Mouse (Mus musculus) heart, postnatal 36 days (tissue): ENCODE data around the gene Nrbf2. TPM values are rescaled to one million over a fixed set of nuclear protein-coding genes. Genes with fewer than 3 reads are reported as not detected.

Source experiments
- DNase-seq, 2 experiments: peaks; one replicate each; pipeline ENCODE4 v3.0.0; 2021 to 2022
- intact Hi-C: fragments of 180-260 bp; cut with DNase I; formaldehyde crosslinking; loops from one replicate; pipeline ENCODE4 v1.15.1; 2025
- total RNA-seq, 2 experiments: library from RNA; stranded (reverse); gene quantifications; 2 replicates each; pipeline ENCODE4 v1.2.3; 2021

Gene Nrbf2
- total RNA-seq, 2 experiments from 2014 or later: 8.4 to 10.0 TPM

DNA sequence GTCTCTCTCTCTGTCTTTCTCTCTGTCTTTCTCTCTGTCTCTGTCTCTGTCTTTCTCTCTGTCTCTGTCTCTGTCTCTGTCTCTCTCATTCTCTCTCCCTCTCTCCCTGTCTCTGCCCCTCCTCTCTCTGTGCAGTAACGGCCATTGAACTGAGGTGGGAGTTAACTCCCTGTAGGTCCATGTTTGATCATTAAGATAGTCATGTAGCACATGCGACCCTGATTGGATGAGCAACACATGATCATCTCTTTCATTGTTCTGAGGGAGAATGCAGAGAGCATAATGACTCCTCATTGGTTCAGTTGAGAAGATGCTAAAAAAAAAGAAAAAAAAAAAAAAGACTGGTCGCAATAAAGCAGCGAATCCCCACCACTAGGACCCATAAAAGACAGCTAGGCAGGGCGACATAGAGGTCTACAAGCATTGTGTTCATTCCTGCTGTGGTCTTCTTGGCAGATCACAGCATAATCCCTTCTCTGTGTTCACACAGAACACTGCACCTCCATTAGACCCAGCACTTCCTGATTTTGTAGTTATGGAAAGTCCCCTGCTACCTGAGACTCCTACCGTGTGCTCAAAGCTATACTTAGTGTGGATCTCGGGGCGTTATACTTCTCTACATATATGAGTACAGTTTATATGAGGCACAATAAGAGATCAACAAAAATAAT, 11.5 kb upstream of the Nrbf2 start:
- DNase-seq: no peak
- intact Hi-C loops: no loop called here

DNA sequence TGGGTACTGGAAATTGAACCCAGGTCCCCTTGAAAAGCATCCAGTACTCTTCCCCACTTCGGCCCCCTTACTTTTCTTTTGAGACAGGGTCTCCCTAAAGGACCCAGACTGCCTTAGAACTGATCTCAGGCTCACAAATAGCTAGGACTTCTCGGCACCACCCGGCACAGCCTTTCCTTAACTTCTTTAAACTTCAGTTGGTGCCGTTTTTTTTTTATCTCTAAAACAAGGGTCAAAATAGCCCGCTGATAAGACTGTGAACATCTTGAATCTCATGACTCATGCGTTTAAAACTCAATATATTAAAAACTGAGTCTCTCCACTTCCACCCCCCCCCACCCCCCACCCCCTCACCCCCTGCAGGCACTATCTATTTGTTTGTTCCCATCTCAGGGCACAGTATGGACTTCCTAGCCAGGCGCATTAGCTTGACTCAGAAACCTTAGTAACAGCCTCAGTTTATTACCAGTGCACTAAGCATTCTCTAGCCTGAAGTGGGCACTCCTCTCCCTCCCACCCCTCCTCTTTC, 10.9 kb upstream of the Nrbf2 start:
- DNase-seq: no peak

DNA sequence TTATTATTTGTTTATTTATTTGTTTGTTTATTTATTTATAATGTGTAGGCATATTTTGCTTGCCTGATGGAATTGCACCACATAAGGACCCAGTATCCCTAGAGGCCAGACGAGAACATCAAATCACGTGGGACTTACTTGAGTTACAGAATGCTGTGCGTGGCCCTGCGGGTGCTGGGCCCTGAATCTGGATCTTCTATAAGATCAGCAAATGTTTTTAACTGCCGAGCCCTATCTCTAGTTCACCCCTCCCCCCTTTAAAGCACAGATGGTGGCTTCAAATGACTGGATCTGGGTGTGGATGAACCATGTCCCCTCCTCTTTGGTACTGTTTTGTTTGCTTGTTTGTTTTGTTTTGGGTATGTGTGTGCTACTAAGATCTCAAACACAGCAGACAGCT, 10.2 kb upstream of the Nrbf2 start:
- intact Hi-C loops: no loop called here
- DNase-seq: no peak

More for the DNA sequence above, 10.9 kb upstream of the Nrbf2 start:
- intact Hi-C loops: no loop called here

DNA sequence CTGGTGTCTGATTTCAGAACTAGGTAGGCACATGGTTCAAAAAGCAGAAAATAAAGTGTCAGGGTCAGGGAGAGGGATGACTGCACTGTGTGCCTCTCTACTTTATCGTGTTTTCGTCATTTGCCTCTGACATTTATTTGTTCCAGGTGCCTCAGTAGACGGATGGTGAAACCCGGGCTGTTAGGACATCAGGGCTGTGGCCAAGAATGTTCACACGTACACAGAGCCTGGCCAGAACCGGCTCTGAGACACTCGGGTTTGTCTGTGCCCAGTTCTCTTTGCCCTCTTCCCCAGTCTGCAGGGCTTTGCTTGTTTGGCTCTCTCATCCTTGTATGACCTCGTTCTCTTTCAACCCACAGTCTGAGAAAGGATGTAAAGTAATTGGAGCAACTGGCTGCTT, 6.0 kb upstream of the Nrbf2 start:
- no peak for DNase-seq
- intact Hi-C loops: loop anchor here (2.0 kb wide), 1 partner anchor 20 kb away; no protein-coding TSS in a partner anchor

DNA sequence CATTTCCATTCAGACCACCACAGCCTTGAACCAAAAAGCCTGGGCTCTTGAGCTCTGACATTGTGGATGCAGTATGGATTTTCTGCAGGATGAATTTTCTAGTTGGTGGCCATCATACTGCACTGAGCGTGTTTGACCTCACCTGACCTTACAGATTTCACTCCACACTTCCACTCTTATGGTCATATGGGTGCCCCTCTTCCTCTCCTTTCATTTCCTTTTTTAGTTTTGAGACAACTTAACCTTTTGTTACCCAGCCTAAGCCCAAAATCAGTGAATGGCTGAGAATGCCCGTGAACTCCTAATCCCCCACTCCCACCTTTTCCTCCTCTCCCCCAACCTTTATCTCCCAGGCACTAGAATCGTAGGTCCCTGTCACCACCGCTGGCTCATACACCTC, 5.5 kb upstream of the Nrbf2 start:
- no peak for DNase-seq
- intact Hi-C loops: loop anchor here (2.0 kb wide), 1 partner anchor 20 kb away; no protein-coding TSS in a partner anchor

DNA sequence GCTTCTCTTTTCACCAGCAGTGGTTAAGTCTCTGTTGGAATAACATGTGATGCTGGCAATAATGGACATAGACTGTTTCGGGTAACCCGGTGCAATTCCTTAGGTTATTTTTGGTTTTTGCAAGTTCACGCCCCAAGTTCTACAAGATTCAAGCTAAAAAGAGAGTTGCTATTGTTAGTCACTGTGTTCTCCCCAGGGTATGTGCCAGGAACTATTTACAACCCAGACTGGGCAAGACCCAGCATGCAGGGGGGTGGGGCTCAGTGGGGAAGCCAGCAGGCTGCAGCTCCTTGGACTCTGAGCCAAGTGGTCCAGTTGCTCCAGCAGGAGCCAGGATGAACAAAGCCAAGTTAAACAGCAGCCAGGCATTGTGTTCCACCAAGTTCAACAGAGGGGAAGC, 2.8 kb upstream of the Nrbf2 start:
- peak; percentile 82 to 85 for DNase-seq
- intact Hi-C loops: loop anchor here (5.0 kb wide), 1 partner anchor 101 kb away; no protein-coding TSS in a partner anchor

DNA sequence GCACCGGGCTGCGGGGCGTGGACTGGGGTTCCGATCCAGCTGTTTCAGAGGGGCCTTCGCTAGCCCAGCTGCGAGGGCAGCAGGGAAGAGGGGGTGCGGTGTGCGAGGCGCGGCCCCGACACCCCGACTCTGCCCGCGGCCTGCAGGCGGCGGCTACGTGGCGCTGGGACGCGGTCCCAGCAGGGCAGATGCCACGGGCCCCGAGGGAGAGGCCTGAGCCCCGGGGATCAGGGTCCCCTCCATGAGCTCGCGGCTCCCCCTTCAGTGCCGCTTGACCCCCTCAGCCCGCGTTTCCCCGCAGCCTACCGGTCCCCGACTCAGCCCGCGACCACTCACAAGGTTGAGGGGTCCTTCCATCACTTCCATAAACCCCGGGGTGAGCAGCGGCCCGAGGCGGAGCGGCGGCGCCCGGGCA, 337 bp downstream of the Nrbf2 start:
- DNase-seq: no peak
- intact Hi-C loops: loop anchor here (5.0 kb wide), 2 partner anchors 97 to 282 kb away; no protein-coding TSS in a partner anchor

DNA sequence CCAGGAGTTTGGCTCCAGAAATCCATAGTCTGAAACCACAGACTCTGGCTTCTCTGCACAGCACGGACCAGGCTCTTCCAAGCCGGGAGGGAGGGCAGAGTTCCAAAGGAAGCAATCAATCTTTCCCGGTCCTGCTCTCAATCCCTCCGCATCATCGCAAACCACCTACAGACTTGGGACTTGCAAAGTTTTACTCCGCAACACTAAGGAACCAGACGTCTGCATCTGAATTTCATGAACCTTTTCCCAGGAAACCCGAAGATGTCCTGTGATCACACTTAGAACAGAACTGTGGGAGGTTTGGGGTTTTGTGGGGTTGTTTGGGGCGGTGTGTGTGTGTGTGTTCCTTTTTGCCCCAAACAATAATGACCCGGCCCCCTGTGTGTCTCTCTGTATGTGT, 794 bp downstream of the Nrbf2 start:
- DNase-seq: no peak
- intact Hi-C loops: loop anchor here (5.0 kb wide), 1 partner anchor 282 kb away; no protein-coding TSS in a partner anchor

DNA sequence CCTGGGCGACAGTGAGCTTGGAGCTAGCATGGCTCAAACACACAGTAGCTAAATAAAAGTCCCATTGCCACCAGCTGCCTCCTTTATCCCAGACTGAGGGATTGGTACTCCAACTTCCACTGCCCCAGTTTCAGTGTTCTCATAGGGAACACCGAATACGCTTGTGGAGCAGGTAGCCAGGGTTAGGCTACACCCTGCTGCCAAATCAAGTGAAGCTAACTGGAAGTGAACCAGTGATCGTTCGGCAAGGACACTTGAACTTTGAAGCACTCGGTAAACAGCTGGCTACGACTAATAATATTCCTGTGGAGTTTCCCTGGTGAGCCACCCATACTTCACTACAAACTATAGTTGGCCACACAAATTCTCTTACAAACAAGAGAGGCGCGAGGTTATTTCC, 1.6 kb downstream of the Nrbf2 start:
- intact Hi-C loops: loop anchor here (5.0 kb wide), 1 partner anchor 281 kb away; no protein-coding TSS in a partner anchor
- DNase-seq: no peak

DNA sequence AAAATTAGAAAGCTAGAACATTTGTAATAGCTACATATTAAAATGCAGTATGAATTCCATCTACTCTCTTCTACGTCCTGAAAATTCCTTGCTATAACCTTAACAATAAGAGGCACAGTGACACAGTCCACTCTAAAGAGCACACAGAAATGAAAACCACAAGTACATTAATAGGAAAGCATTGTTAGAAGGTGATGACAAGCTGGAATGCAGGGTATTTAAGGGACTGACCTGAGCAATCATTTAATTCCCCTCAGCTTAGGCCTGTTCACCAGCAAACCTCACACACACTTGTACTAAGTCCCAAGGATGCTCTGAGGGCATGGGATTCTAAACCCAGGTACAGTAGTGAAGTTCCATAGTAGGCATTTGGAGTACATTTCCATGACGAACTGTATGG, 2.6 kb downstream of the Nrbf2 start:
- intact Hi-C loops: loop anchor here (5.0 kb wide), 1 partner anchor 280 kb away; no protein-coding TSS in a partner anchor

DNA sequence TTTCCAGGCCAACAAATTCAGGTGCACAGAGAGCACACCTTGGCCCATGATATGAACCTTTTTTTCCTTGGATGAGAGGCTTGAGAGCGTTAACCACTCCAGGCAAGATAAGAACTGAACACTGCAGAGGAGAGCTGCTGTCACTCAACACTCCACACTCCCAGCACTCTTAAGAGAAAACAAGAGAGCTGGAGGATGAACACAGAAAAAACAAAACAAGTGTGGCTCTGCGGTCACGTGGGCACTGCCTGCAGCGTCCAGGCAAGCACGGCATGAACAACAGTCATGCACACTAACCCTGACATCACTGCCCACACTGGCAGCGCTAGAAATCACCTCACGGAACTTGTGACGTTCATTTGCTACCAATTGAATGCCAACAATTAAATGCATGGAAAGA, 3.3 kb downstream of the Nrbf2 start:
- intact Hi-C loops: loop anchor here (5.0 kb wide), 1 partner anchor 280 kb away; no protein-coding TSS in a partner anchor
- DNase-seq: no peak

More for the DNA sequence above, 2.6 kb downstream of the Nrbf2 start:
- no peak for DNase-seq

DNA sequence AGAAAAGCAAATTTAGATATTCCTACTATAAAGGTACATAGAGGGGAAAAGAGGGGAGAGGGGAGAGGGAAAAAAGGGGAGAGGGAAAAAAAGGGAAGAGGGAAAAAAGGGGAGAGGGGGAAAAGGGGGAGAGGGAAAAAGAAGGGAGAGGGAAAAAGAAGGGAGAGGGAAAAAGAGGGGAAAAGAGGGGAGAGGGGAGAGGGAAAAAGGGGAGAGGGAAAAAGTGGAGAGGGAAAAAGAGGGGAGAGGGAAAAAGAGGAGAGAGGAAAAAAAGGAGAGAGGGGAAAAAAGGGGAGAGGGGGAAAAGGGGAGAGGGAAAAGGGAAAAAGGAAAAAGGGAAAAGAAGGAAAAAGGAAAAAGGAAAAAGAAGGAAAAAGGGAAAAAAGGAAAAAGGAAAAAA, 9.2 kb downstream of the Nrbf2 start:
- intact Hi-C loops: no loop called here
- no peak for DNase-seq

DNA sequence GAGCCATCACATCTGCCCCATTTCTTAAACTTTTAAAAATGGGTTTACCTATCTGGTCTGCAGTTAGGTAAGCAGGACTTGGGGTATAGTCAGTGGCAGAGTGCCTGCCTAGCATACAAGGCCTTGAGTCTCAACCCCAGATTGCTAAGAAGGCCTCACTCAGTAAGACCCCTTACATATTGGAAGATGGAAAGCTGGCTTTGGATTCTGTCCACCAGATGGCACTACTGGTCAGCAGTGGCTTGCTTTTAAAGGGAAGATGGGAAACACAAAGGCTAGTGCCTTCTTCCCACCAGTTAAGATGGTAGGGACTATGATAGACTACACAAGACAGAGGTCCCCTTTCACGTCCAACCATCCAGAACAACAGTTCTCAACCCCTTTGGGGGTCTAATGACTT, 20.3 kb downstream of the Nrbf2 start:
- intact Hi-C loops: loop anchor here (1.0 to 5.0 kb wide), 2 partner anchors 46 to 413 kb away; no protein-coding TSS in a partner anchor
- DNase-seq: peak; percentile 59 to 66

DNA sequence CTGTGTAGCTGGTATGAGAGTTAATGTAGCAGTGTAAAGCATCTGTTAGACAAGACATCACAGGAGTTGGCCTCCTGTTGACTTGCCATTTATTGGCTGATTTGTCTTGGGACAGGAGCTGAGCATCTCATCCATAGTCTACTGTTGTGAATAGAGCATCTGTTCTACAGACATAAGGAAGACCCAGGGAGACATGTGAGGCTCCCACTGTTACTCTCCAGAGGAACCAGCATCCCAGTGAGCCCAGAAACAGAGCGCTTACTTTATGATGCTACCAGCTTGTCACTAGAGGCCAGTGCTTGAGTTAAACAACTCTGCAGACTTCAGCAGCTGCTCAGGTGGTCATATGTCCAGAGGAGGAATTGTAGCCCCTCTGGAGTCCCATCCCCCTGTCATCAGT, 32.0 kb downstream of the Nrbf2 start:
- intact Hi-C loops: loop anchor here (10.0 kb wide), 1 partner anchor 348 kb away; no protein-coding TSS in a partner anchor
- no peak for DNase-seq

DNA sequence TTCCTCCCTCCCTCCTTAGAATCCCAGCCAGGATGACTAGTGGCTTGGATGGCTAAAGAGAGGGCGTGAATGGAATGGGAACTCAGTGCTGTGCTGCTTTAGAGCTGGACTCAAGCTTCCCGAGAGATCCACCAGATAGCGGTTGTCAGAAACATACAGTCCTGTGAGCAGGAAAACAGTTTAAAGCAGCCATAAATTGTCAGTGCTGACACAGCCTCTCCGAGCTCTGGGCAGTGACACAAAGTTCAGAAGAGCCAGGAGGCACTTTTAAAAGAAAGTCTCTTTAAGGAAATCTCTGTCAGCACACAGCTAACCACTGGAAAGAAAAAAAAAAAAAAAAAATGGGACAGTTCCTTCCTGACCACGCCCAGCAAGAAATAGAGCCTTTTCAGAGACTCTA, 32.8 kb downstream of the Nrbf2 start:
- DNase-seq: peak; percentile 18 to 21
- intact Hi-C loops: loop anchor here (10.0 kb wide), 1 partner anchor 348 kb away; no protein-coding TSS in a partner anchor

DNA sequence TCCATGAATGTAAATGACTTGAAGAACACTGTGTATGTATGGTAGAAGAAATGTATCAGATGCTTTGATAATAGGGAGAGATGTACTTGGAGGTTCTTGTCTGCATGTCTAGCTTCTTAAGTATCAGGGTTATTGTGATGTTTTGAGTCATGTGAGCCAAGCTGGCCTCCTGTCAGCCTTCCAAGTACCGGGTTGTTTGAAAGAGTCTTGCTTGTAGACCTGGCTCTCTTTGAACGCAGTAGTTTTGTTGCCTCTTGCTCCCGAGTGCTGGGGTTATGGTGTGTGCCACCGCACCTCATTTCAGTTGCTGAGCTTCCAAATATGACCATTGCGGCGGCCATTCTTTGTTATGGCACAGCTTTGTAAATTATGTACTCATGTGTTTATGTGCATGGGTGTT, 34.3 kb downstream of the Nrbf2 start:
- intact Hi-C loops: loop anchor here (10.0 kb wide), 1 partner anchor 346 kb away; no protein-coding TSS in a partner anchor
- DNase-seq: no peak

DNA sequence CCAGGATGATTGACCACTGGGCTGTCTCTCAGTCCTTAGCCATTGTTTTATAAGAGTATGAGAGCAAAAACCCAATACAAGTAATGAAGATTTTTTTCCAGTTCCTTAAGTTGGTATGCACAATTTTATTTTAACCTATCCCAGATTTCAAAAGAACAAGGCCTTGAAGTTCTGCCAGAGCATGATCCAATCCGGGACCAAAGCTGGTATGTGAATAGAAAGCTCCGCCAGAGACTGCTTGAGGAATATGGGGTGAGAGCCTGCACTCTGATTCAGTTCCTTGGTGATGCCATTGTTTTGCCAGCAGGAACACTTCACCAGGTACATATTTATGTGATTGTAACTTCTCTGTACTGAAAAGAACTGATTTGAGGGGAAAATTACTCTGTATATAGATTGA, 35.6 kb downstream of the Nrbf2 start:
- intact Hi-C loops: no loop called here
- DNase-seq: no peak

DNA sequence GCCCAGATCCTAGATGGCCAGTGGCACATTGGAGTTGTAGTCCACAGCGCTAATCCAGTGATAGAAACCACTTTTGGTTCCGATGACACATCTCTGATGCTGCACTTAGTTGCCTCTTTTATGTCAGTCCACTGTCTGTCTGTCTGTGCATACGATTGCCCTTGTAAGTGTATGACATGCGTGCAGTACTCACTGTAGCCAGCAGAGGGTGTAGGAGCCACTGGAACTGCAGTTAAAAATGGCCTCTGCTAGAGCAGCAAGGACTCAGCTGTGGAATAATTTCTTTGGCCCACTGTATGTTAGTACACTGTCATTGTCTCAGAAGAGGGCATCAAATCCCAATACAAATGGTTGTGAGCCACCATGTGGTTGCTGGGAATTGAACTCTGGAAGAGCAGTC, 38.0 kb downstream of the Nrbf2 start:
- peak; percentile 32 to 55 for DNase-seq

DNA sequence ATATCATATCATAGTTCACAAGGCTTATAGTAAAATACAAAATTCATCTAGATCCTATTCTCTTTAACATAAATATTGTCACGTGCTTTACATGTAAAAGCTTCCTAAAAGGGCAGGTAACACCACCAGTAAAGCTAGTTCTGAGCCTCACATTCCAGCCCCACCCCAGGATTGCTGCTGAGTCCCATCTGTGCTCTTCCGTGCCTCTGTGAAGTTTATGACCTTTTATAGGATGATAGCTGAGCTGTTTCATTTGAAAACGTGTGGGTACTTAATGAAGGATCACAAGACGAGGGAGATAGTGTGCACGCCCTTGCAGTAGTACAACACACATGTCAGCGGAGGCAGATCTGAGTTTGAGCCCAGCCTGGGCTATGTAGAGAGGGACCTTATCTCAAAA, 54.7 kb downstream of the Nrbf2 start:
- no peak for DNase-seq
- intact Hi-C loops: no loop called here

More for the DNA sequence above, 38.0 kb downstream of the Nrbf2 start:
- intact Hi-C loops: no loop called here

DNA sequence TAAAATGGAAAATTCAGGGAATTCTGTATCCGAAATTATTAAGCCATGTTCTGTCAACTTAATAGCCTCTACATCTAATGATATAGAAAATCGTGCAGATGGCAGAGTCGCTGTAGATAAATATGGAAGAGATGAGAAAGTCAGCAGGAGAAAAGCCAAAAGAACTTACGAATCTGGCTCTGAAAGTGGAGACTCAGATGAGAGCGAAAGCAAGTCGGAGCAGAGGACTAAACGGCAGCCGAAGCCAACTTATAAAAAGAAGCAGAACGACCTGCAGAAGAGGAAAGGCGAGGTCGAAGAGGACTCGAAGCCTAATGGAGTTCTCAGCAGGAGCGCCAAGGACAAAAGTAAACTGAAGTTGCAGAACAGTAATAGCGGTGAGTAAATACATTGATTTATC, 58.6 kb downstream of the Nrbf2 start:
- no peak for DNase-seq
- intact Hi-C loops: no loop called here

DNA sequence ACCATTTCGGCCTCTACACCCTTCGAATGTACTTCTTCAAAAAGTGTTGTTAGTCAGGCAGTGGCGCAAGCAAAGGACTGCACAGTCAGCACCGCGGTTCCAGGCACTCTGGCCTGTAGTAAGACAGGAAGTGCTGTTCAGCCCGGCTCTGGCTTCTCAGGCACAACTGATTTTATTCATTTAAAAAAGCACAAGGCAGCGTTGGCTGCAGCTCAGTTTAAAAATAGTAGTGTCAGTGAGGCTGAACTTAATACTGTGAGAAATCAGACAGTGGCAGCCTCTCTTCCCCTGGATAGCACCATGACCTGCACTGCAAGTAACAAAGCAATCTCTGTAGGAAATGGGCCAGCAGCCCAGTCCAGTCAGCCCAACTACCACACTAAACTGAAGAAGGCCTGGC, 59.0 kb downstream of the Nrbf2 start:
- DNase-seq: peak; percentile 57 to 66
- intact Hi-C loops: no loop called here

DNA sequence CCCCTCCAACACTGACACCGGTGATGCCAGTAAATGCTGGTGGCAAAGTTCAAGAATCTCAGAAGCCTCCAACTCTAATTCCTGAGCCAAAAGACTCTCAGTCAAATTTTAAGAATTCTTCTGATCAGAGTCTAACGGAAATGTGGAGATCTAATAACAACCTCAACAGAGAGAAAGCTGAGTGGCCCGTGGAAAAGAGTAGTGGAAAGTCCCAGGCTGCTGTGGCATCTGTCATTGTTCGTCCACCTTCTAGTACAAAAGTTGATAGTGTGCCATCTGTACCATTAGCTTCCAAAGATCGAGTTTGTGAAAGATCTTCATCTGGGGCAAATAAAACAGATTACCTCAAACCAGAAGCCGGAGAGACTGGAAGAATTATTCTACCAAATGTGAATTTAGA, 59.6 kb downstream of the Nrbf2 start:
- no peak for DNase-seq
- intact Hi-C loops: no loop called here
